Mouse (Mus musculus) splenic B cell, adult 2 months (primary cell): ENCODE data around the gene Gm49396.

ENCODE experiments used
- DNase-seq: peaks from one replicate; pipeline ENCODE4 v3.0.0-alpha.2; 2011; ENCODE audit warnings: low read depth, low spot score
- H3K27me3 ChIP-seq: 2 replicates; pipeline ENCODE4 v1.6.1; 2012; ENCODE audit warnings: mild to moderate bottlenecking, low read length, moderate library complexity, mixed read lengths; ENCODE audit not compliant: control insufficient read depth, poor library complexity, insufficient read depth, severe bottlenecking
- H3K36me3 ChIP-seq: 2 replicates; pipeline ENCODE4 v1.6.1; 2012; ENCODE audit warnings: mild to moderate bottlenecking, low read length, moderate library complexity, mixed read lengths; ENCODE audit not compliant: control insufficient read depth, poor library complexity, insufficient read depth, severe bottlenecking

The Gm49396 gene

GRCm38 (mm10) chr7:30588676-30589434, 25.7 kb downstream of the Gm49396 start, which contains the start of gene Kmt2b:
Kmt2b (minus strand) TSS chr7:30588726.
- H3K36me3 ChIP-seq = no peaks in the 10 kb centered on the region; the same call in 1 of the 2 replicates
- no peaks in the 10 kb centered on the region for H3K27me3 ChIP-seq

GRCm38 (mm10) chr7:30589435-30590301, 26.5 kb downstream of the Gm49396 start:
- DNase-seq = peak; percentile 79
- no peaks in the 10 kb centered on the region; the same call in 1 of the 2 replicates for H3K36me3 ChIP-seq
- H3K27me3 ChIP-seq = no peaks in the 10 kb centered on the region

More at GRCm38 (mm10) chr7:30588676-30589434, 25.7 kb downstream of the Gm49396 start, which contains the start of gene Kmt2b:
- peak; percentile 94 for DNase-seq

DNA sequence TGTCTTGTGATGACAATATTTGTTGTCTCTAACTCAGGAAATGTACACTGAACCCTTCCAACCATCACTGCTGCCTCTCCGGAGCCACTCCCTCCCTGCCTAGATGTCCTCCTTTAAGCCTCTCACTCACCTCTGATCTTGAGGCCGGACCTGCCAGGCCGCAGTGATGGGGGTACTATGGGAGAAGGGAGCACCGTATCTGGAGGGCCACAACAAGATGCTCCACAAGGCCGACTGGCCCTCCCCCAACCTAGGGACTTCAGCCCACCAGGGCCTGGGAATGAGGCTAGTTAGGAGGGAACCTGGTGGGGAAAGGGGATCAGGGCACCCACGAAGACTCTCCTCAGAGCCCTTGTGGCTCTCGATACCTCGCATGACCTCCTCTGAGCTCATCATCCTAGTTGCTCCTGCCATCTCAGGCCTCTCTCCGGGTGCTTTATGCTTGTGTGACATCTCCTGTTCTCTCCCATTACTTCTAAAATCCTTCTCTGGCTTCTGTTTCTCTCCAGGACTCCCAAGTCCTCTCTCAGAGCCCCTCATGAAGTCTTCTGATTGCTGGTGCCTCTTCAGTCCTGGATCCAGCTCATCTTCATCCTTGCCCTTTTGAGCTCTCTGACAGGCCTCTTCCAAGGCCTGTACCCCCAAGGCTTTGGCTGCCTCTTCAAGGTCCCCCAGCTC, 27.9 kb downstream of the Gm49396 start:
- no peaks in the 10 kb centered on the region; the same call in 1 of the 2 replicates for H3K36me3 ChIP-seq
- H3K27me3 ChIP-seq = no peaks in the 10 kb centered on the region
- DNase-seq = no peak

DNA sequence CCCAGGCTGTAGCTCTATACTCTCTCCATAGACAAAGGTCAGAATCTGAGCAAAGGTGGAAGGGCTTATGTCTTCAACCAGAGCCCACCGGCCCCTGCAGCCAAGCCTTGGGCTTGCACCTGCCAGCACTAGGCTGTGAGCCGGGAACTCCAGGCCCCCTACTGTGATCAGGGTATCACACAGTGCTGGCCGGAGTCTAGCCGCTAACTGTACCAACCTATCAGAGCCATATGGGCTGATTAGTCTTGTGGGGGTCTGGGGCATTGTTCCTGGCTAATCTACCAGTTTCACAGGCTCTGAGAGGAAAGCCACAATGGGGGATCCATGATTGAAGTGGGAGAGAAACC, 28.4 kb downstream of the Gm49396 start:
- DNase-seq = no peak
- Histone ChIP-seq H3K36me3 (no peaks in the 10 kb centered on the region; the same call in 1 of the 2 replicates), H3K27me3 (no peaks in the 10 kb centered on the region)

GRCm38 (mm10) chr7:30592772-30593423, 29.8 kb downstream of the Gm49396 start:
- DNase-seq = peak; percentile 35
- Histone ChIP-seq H3K36me3 (no peaks in the 10 kb centered on the region), H3K27me3 (no peaks in the 10 kb centered on the region)

- no peaks in the 10 kb centered on the region for H3K36me3 ChIP-seq
- peak; percentile 61 for DNase-seq
Measured at GRCm38 (mm10) chr7:30593579-30594509, 30.7 kb downstream of the Gm49396 start.

GRCm38 (mm10) chr7:30594510-30595024, 31.4 kb downstream of the Gm49396 start:
- Histone ChIP-seq H3K27me3 (no peaks in the 10 kb centered on the region), H3K36me3 (no peaks in the 10 kb centered on the region)
- DNase-seq = peak; percentile 48

More at GRCm38 (mm10) chr7:30593579-30594509, 30.7 kb downstream of the Gm49396 start:
- H3K27me3 ChIP-seq = no peaks in the 10 kb centered on the region

- Histone ChIP-seq H3K27me3 (no peaks in the 10 kb centered on the region), H3K36me3 (no peaks in the 10 kb centered on the region)
- no peak for DNase-seq
Measured at GRCm38 (mm10) chr7:30596093-30596492, 32.9 kb downstream of the Gm49396 start.

- no peak for DNase-seq
- H3K36me3 ChIP-seq = no peaks in the 10 kb centered on the region
- no peaks in the 10 kb centered on the region for H3K27me3 ChIP-seq
Measured at GRCm38 (mm10) chr7:30596811-30597210, 33.7 kb downstream of the Gm49396 start.

DNA sequence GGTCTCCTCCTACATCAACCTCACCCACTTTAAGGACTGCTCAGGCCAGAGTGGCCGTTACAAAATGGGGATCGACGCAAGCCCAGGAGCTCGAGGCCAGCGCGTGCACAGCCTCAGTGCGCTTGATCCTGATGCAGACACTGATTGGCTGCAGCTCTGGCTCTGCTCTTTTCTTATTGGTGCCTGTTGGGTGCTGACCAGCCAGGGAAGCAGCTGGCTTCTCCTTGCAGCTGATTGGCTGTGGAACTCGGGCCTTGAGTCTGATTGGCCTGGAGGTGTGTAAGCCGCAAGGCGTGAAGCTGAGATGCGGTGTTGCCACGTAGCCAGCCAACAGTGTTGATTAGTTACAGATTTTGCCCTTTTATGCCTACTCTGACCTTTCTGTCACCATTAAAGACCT, 35.6 kb downstream of the Gm49396 start, which contains the start of gene Zbtb32:
TSS of gene Zbtb32 (minus strand) at position 124 of the 400 bp plus-strand sequence.
- Histone ChIP-seq H3K27me3 (no peaks in the 10 kb centered on the region), H3K36me3 (no peaks in the 10 kb centered on the region)
- no peak for DNase-seq

DNA sequence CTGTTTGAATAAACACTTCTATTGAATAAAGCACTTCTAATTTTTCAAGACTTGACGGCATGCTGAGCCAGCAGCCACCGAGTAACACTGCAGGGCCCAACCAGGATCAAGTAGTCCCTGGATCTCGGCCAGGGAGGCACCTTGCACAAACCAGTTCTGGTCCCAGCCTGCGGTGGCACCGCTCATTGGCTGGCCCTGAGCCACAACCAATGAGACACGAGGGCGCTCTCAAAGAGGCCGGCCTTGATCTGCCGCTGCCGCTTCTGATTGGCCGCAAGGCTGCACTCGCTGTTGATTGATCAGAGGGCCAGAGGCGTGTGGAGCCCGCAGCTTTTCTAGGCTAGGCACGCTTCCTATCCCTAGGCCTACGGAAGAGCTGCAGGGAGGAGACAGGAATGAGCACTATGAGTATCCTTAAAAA, 36.8 kb downstream of the Gm49396 start:
- Histone ChIP-seq H3K36me3 (no peaks in the 10 kb centered on the region), H3K27me3 (no peaks in the 10 kb centered on the region)
- peak; percentile 64 for DNase-seq

GRCm38 (mm10) chr7:30600651-30601050, 37.5 kb downstream of the Gm49396 start:
- no peaks in the 10 kb centered on the region for H3K36me3 ChIP-seq
- H3K27me3 ChIP-seq = no peaks in the 10 kb centered on the region
- no peak for DNase-seq

DNA sequence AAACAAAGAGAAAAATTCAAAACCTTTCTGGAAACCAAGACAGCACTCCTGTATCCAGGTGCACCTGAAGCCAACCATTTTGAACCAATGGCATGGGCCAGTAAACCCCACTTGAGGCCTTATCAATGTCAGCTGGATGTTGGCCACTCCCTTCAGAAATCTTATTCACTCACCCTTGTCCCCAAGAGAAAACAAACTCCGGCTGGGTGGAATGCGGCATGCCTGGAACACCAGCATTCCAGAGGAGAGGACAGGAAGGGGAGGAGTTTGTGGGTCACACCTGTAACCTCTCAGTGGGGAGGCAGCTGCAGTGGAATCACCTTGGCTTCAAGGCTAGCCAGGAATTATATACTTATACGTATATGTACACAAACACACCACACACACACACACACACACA, 39.4 kb downstream of the Gm49396 start:
- DNase-seq = no peak
- H3K36me3 ChIP-seq = no peaks in the 10 kb centered on the region
- H3K27me3 ChIP-seq = no peaks in the 10 kb centered on the region
